Mouse (Mus musculus): Measurements from ENCODE around the gene Ccdc82. TPM values are rescaled to one million over a fixed set of nuclear protein-coding genes. Genes with fewer than 3 reads are reported as not detected.
A peak's percentile ranks its signal among the peaks of the same experiment; 100 is the strongest.

Gene Ccdc82
- polyA plus RNA-seq, 1 experiment from 2014 or later = 6.8 TPM

GRCm38 (mm10) chr9:13256726-13257125, 10.0 kb downstream of the Ccdc82 start:
- H3K4me3 ChIP-seq = no peak overlapping the region

GRCm38 (mm10) chr9:13258173-13258572, 11.4 kb downstream of the Ccdc82 start:
- Histone ChIP-seq H3K9me3 (no peaks in the 10 kb centered on the region), H3K27me3 (no peaks in the 10 kb centered on the region), H3K4me2 (replicated peaks) (no peak overlapping the region), H3K27ac (no peak overlapping the region), H3K4me3 (no peak overlapping the region), H3K9ac (no peak overlapping the region), H3K36me3 (no peaks in the 10 kb centered on the region), H3K4me1 (no peaks in the 10 kb centered on the region)
- no peak for ATAC-seq (ENCODE audit: low FRiP score, low read depth)
- WGBS = 90% methylated on average over 2 of the region's 2 CpGs

More at GRCm38 (mm10) chr9:13256726-13257125, 10.0 kb downstream of the Ccdc82 start:
- no peaks in the 10 kb centered on the region for H3K9me3 ChIP-seq
- 98% methylated on average over 1 of the region's 1 CpGs for whole genome bisulfite sequencing
- H3K4me1 ChIP-seq = no peaks in the 10 kb centered on the region
- no peaks in the 10 kb centered on the region for H3K36me3 ChIP-seq
- no peaks in the 10 kb centered on the region for H3K27me3 ChIP-seq
- H3K4me2 ChIP-seq (replicated peaks) = no peak overlapping the region
- no peak overlapping the region for H3K27ac ChIP-seq
- ATAC-seq (ENCODE audit: low FRiP score, low read depth) = no peak
- no peak overlapping the region for H3K9ac ChIP-seq

GRCm38 (mm10) chr9:13260980-13261379, 14.2 kb downstream of the Ccdc82 start:
- H3K4me3 ChIP-seq = no peak overlapping the region
- no peak overlapping the region for H3K9ac ChIP-seq
- 88% methylated on average over 3 of the region's 3 CpGs for WGBS
- H3K36me3 ChIP-seq = no peaks in the 10 kb centered on the region
- H3K27me3 ChIP-seq = no peaks in the 10 kb centered on the region
- H3K27ac ChIP-seq = no peak overlapping the region
- no peak overlapping the region for H3K4me2 ChIP-seq (replicated peaks)
- no peaks in the 10 kb centered on the region for H3K9me3 ChIP-seq
- ATAC-seq (ENCODE audit: low FRiP score, low read depth) = no peak
- H3K4me1 ChIP-seq = no peaks in the 10 kb centered on the region

- Histone ChIP-seq H3K4me2 (replicated peaks) (no peak overlapping the region), H3K36me3 (no peaks in the 10 kb centered on the region), H3K4me1 (no peaks in the 10 kb centered on the region), H3K27ac (no peak overlapping the region), H3K9ac (no peak overlapping the region), H3K9me3 (no peaks in the 10 kb centered on the region), H3K4me3 (no peak overlapping the region), H3K27me3 (no peaks in the 10 kb centered on the region)
- whole genome bisulfite sequencing = 92% methylated on average over 1 of the region's 1 CpGs
- no peak for ATAC-seq (ENCODE audit: low FRiP score, low read depth)
These were observed 26.5 kb downstream of the Ccdc82 start for GRCm38 (mm10) chr9:13273219-13273618.

- H3K27me3 ChIP-seq = no peaks in the 10 kb centered on the region
- WGBS = 42% methylated on average over 2 of the region's 2 CpGs
- ATAC-seq (ENCODE audit: low FRiP score, low read depth) = no peak
These were observed 40.7 kb downstream of the Ccdc82 start for GRCm38 (mm10) chr9:13287482-13287881.

GRCm38 (mm10) chr9:13296274-13297121, 49.7 kb downstream of the Ccdc82 start:
- WGBS = under 1% methylated on average over 28 of the region's 28 CpGs
- Histone ChIP-seq H3K27ac (peak overlapping the region; percentile 83), H3K4me2 (replicated peaks) (peak overlapping the region; percentile 97)

More at GRCm38 (mm10) chr9:13287482-13287881, 40.7 kb downstream of the Ccdc82 start:
- Histone ChIP-seq H3K27ac (no peak overlapping the region), H3K36me3 (no peaks in the 10 kb centered on the region), H3K4me2 (replicated peaks) (no peak overlapping the region), H3K9me3 (no peaks in the 10 kb centered on the region), H3K4me3 (no peak overlapping the region), H3K9ac (no peak overlapping the region), H3K4me1 (no peaks in the 10 kb centered on the region)

GRCm38 (mm10) chr9:13297122-13297667, 50.4 kb downstream of the Ccdc82 start:
- H3K4me2 ChIP-seq (replicated peaks) = peak overlapping the region; percentile 97
- peak overlapping the region; percentile 60 for H3K4me3 ChIP-seq
- no peaks in the 10 kb centered on the region for H3K9me3 ChIP-seq
- H3K27ac ChIP-seq = peak overlapping the region; percentile 83
- H3K9ac ChIP-seq = peak overlapping the region; percentile 75
- 0% methylated on average over 12 of the region's 12 CpGs for WGBS
- no peak for ATAC-seq (ENCODE audit: low FRiP score, low read depth)
- H3K27me3 ChIP-seq = no peaks in the 10 kb centered on the region
- H3K36me3 ChIP-seq = no peaks in the 10 kb centered on the region
- H3K4me1 ChIP-seq = peaks cover 46% of the 10 kb centered on the region

More at GRCm38 (mm10) chr9:13296274-13297121, 49.7 kb downstream of the Ccdc82 start:
- peaks cover 39% of the 10 kb centered on the region for H3K4me1 ChIP-seq
- no peaks in the 10 kb centered on the region for H3K27me3 ChIP-seq
- H3K36me3 ChIP-seq = no peaks in the 10 kb centered on the region
- peak overlapping the region; percentile 60 for H3K4me3 ChIP-seq
- H3K9ac ChIP-seq = peak overlapping the region; percentile 75
- H3K9me3 ChIP-seq = no peaks in the 10 kb centered on the region
- peak; percentile 93 for ATAC-seq (ENCODE audit: low FRiP score, low read depth)

- ATAC-seq (ENCODE audit: low FRiP score, low read depth) = peak; percentile 66
- Histone ChIP-seq H3K27me3 (no peaks in the 10 kb centered on the region), H3K9me3 (no peaks in the 10 kb centered on the region), H3K36me3 (no peaks in the 10 kb centered on the region), H3K4me1 (peaks cover 48% of the 10 kb centered on the region), H3K9ac (peak within 1 kb of the TSS; percentile 75), H3K27ac (peak within 1 kb of the TSS; percentile 83), H3K4me2 (replicated peaks) (peak within 1 kb of the TSS; percentile 97), H3K4me3 (peak within 1 kb of the TSS; percentile 60)
- WGBS = under 1% methylated on average over 23 of the region's 23 CpGs
These were observed 51.1 kb downstream of the Ccdc82 start, which contains the start of gene Maml2 for GRCm38 (mm10) chr9:13297668-13298512. Gene Maml2, plus strand, starts transcription at chr9:13297957.

GRCm38 (mm10) chr9:13298513-13298878, 51.7 kb downstream of the Ccdc82 start:
- peak overlapping the region; percentile 75 for H3K9ac ChIP-seq
- WGBS = 29% methylated on average over 9 of the region's 9 CpGs
- H3K4me1 ChIP-seq = peaks cover 48% of the 10 kb centered on the region
- peak overlapping the region; percentile 60 for H3K4me3 ChIP-seq
- H3K27me3 ChIP-seq = no peaks in the 10 kb centered on the region
- H3K9me3 ChIP-seq = no peaks in the 10 kb centered on the region
- H3K4me2 ChIP-seq (replicated peaks) = peak overlapping the region; percentile 97
- H3K36me3 ChIP-seq = no peaks in the 10 kb centered on the region
- H3K27ac ChIP-seq = no peak overlapping the region
- ATAC-seq (ENCODE audit: low FRiP score, low read depth) = no peak

- Histone ChIP-seq H3K9ac (0 out of 2 replicates have a peak overlapping the region, but pooled peaks have one; percentile 43), H3K27me3 (no peaks in the 10 kb centered on the region), H3K9me3 (no peaks in the 10 kb centered on the region), H3K4me3 (peak overlapping the region; percentile 60), H3K4me1 (peaks cover 52% of the 10 kb centered on the region), H3K27ac (no peak overlapping the region), H3K36me3 (no peaks in the 10 kb centered on the region), H3K4me2 (replicated peaks) (peak overlapping the region; percentile 97)
- 88% methylated on average over 6 of the region's 6 CpGs for WGBS
- ATAC-seq (ENCODE audit: low FRiP score, low read depth) = no peak
These were observed 52.4 kb downstream of the Ccdc82 start for GRCm38 (mm10) chr9:13299190-13299589.

- Histone ChIP-seq H3K27me3 (no peaks in the 10 kb centered on the region), H3K4me2 (replicated peaks) (peak overlapping the region; percentile 97), H3K27ac (no peak overlapping the region), H3K4me3 (peak overlapping the region; percentile 60), H3K9ac (peak overlapping the region; percentile 43; the same call in 1 of the 2 replicates), H3K36me3 (no peaks in the 10 kb centered on the region), H3K9me3 (no peaks in the 10 kb centered on the region), H3K4me1 (peaks cover 52% of the 10 kb centered on the region)
- WGBS = 45% methylated on average over 3 of the region's 3 CpGs
- no peak for ATAC-seq (ENCODE audit: low FRiP score, low read depth)
These were observed 53.3 kb downstream of the Ccdc82 start for GRCm38 (mm10) chr9:13300041-13300441.

Measured in limb, embryonic 13.5 days (tissue).